Mouse (Mus musculus) small intestine, adult 2 months (tissue): ENCODE measurements around the gene Dnajc11. TPM values are rescaled to one million over a fixed set of nuclear protein-coding genes. Genes with fewer than 3 reads are reported as not detected.

Experiments used
- H3K27ac ChIP-seq: fragments of 200-500 bp; 2 replicates; pipeline ENCODE4 v1.5.1; 2012; ENCODE audit warnings: low read depth, low read length, control low read depth, inconsistent platforms; ENCODE audit not compliant: insufficient read depth
- H3K27me3 ChIP-seq: fragments of 200-500 bp; 2 replicates; pipeline ENCODE4 v1.6.1; 2012; ENCODE audit warnings: mild to moderate bottlenecking, moderate library complexity, low read length, inconsistent platforms; ENCODE audit not compliant: control insufficient read depth, insufficient read depth
- H3K36me3 ChIP-seq: fragments of 200-500 bp; 2 replicates; pipeline ENCODE4 v1.6.1; 2012; ENCODE audit warnings: mild to moderate bottlenecking, low read length, control low read depth, inconsistent platforms; ENCODE audit not compliant: control insufficient read depth, insufficient read depth
- H3K4me1 ChIP-seq: fragments of 200-500 bp; 2 replicates; pipeline ENCODE4 v1.6.1; 2012; ENCODE audit warnings: low read length, inconsistent platforms, mixed read lengths; ENCODE audit not compliant: control insufficient read depth, insufficient read depth, insufficient read length
- H3K4me3 ChIP-seq: fragments of 200-500 bp; 2 replicates; pipeline ENCODE4 v1.5.1; 2012; ENCODE audit warnings: low read depth, mild to moderate bottlenecking, control low read depth, inconsistent platforms, low read length, moderate library complexity
- CTCF ChIP-seq: fragments of 200-500 bp; IDR thresholded peaks from 2 replicates; pipeline ENCODE4 v1.5.1; 2012; ENCODE audit warnings: low read depth, mild to moderate bottlenecking, control low read depth, inconsistent platforms, low read length, moderate library complexity, mixed read lengths; ENCODE audit not compliant: insufficient replicate concordance, insufficient read length; ENCODE audit errors: extremely low read depth
- POLR2A ChIP-seq: fragments of 200-500 bp; IDR thresholded peaks from 2 replicates; pipeline ENCODE4 v1.6.1; 2012; ENCODE audit warnings: low read depth, mild to moderate bottlenecking, control low read depth, inconsistent platforms, low read length, moderate library complexity
- WGBS: fragments of 180-500 bp; shearing (Covaris S2); methylation state at CpG from one replicate; pipeline ENCODE4 v1.1.7; 2018; 5-methylcytosine and 5-hydroxymethylcytosine counted together
- polyA plus RNA-seq: library from polyadenylated mRNA; depleted of rRNA; stranded (reverse); fragments of >200 nt; gene quantifications from 2 replicates; pipeline ENCODE4 v1.2.3, GENCODE M21; 2012

Dnajc11 gene
- polyA plus RNA-seq, 1 experiment: 32.0 TPM

- 96% methylated on average over 3 of the region's 3 CpGs for whole genome bisulfite sequencing
- no peak overlapping the region for H3K4me3 ChIP-seq
- no peak overlapping the region for H3K27ac ChIP-seq
- H3K36me3 ChIP-seq: peaks cover 46% of the 10 kb centered on the region
- TF ChIP-seq POLR2A (no peak), CTCF (peak; percentile 32; the same call in 1 of the 2 replicates)
- no peaks in the 10 kb centered on the region for H3K4me1 ChIP-seq
- no peaks in the 10 kb centered on the region for H3K27me3 ChIP-seq
These were observed 42.0 kb downstream of the Dnajc11 start for GRCm38 (mm10) chr4:151975441-151975840.

GRCm38 (mm10) chr4:151977748-151978147, 44.3 kb downstream of the Dnajc11 start:
- H3K27me3 ChIP-seq: no peaks in the 10 kb centered on the region
- H3K4me1 ChIP-seq: no peaks in the 10 kb centered on the region
- TF ChIP-seq CTCF (peak; percentile 85; the same call in 1 of the 2 replicates), POLR2A (no peak)
- no peak overlapping the region for H3K27ac ChIP-seq
- H3K4me3 ChIP-seq: no peak overlapping the region
- 42% methylated on average over 10 of the region's 10 CpGs for WGBS
- peaks cover 46% of the 10 kb centered on the region for H3K36me3 ChIP-seq

GRCm38 (mm10) chr4:151980699-151981098, 47.2 kb downstream of the Dnajc11 start:
- Histone ChIP-seq H3K4me1 (no peaks in the 10 kb centered on the region), H3K4me3 (no peak overlapping the region), H3K27me3 (no peaks in the 10 kb centered on the region), H3K36me3 (peaks cover 24% of the 10 kb centered on the region; the same call in 1 of the 2 replicates), H3K27ac (no peak overlapping the region)
- 72% methylated on average over 8 of the region's 8 CpGs for WGBS
- TF ChIP-seq CTCF (peak; percentile 40; the same call in 1 of the 2 replicates), POLR2A (no peak)

- TF ChIP-seq CTCF: peak; percentile 99
- no peak for TF ChIP-seq POLR2A
- Histone ChIP-seq H3K36me3 (peaks cover 24% of the 10 kb centered on the region; the same call in 1 of the 2 replicates), H3K27me3 (no peaks in the 10 kb centered on the region), H3K27ac (no peak overlapping the region), H3K4me1 (no peaks in the 10 kb centered on the region), H3K4me3 (no peak overlapping the region)
- 12% methylated on average over 5 of the region's 5 CpGs for WGBS
These were observed 47.9 kb downstream of the Dnajc11 start for GRCm38 (mm10) chr4:151981363-151981762.

GRCm38 (mm10) chr4:151983043-151983442, 49.6 kb downstream of the Dnajc11 start:
- 87% methylated on average over 17 of the region's 17 CpGs for WGBS
- no peak for TF ChIP-seq CTCF
- TF ChIP-seq POLR2A: no peak

GRCm38 (mm10) chr4:151983560-151983959, 50.1 kb downstream of the Dnajc11 start:
- H3K4me3 ChIP-seq: no peak overlapping the region
- WGBS: 60% methylated on average over 9 of the region's 9 CpGs
- H3K36me3 ChIP-seq: peaks cover 17% of the 10 kb centered on the region; the same call in 1 of the 2 replicates
- H3K27ac ChIP-seq: no peak overlapping the region
- TF ChIP-seq POLR2A (no peak), CTCF (no peak)
- H3K27me3 ChIP-seq: no peaks in the 10 kb centered on the region
- peaks cover 13% of the 10 kb centered on the region for H3K4me1 ChIP-seq

More at GRCm38 (mm10) chr4:151983043-151983442, 49.6 kb downstream of the Dnajc11 start:
- H3K27me3 ChIP-seq: no peaks in the 10 kb centered on the region
- no peak overlapping the region for H3K4me3 ChIP-seq
- H3K4me1 ChIP-seq: peaks cover 10% of the 10 kb centered on the region
- H3K27ac ChIP-seq: no peak overlapping the region
- peaks cover 18% of the 10 kb centered on the region; the same call in 1 of the 2 replicates for H3K36me3 ChIP-seq

- H3K36me3 ChIP-seq: peaks cover 5% of the 10 kb centered on the region; the same call in 1 of the 2 replicates
- TF ChIP-seq POLR2A (no peak), CTCF (no peak)
- H3K4me1 ChIP-seq: peaks cover 16% of the 10 kb centered on the region
- H3K27me3 ChIP-seq: no peaks in the 10 kb centered on the region
- H3K4me3 ChIP-seq: peak overlapping the region; percentile 31
- 12% methylated on average over 10 of the region's 10 CpGs for WGBS
- H3K27ac ChIP-seq: peak overlapping the region; percentile 55; the same call in 1 of the 2 replicates
These were observed 52.4 kb downstream of the Dnajc11 start for GRCm38 (mm10) chr4:151985886-151986285.
